Mouse (Mus musculus) brown adipose tissue, adult 24 weeks (tissue): Measurements from ENCODE around the gene Gm17455. TPM values are rescaled to one million over a fixed set of nuclear protein-coding genes. Genes with fewer than 3 reads are reported as not detected.

Experiments
- H3K27ac ChIP-seq: fragments of 200-500 bp; replicated peaks from 2 replicates; pipeline ENCODE4 v1.5.1; 2012; ENCODE audit warnings: low read depth, mild to moderate bottlenecking, low read length
- H3K4me1 ChIP-seq: fragments of 200-500 bp; 2 replicates; pipeline ENCODE4 v1.6.1; 2012; ENCODE audit warnings: low read length, mixed read lengths; ENCODE audit not compliant: control insufficient read depth, insufficient read depth, insufficient read length
- H3K4me3 ChIP-seq: fragments of 200-500 bp; 2 replicates; pipeline ENCODE4 v1.5.1; 2012; ENCODE audit warnings: low read depth, mild to moderate bottlenecking, low read length, moderate library complexity; ENCODE audit not compliant: insufficient read depth
- polyA plus RNA-seq: library from polyadenylated mRNA; stranded (reverse); fragments of >200 nt; gene quantifications from 2 replicates; pipeline ENCODE4 v1.2.4, GENCODE M21; 2012; ENCODE audit not compliant: missing spikeins, insufficient read depth, insufficient read length

Gene Gm17455
- polyA plus RNA-seq, 1 experiment = not detected

GRCm38 (mm10) chr10:60367145-60367544 lies 32.4 kb upstream of the Gm17455 start:
- H3K4me3 ChIP-seq = no peak overlapping the region
- H3K4me1 ChIP-seq = peaks cover 39% of the 10 kb centered on the region
- H3K27ac ChIP-seq = peak overlapping the region; percentile 66

- H3K4me3 ChIP-seq = no peak overlapping the region
- H3K4me1 ChIP-seq = peaks cover 42% of the 10 kb centered on the region
- peak overlapping the region; percentile 66 for H3K27ac ChIP-seq
These were observed 31.6 kb upstream of the Gm17455 start for GRCm38 (mm10) chr10:60367904-60368303.

DNA sequence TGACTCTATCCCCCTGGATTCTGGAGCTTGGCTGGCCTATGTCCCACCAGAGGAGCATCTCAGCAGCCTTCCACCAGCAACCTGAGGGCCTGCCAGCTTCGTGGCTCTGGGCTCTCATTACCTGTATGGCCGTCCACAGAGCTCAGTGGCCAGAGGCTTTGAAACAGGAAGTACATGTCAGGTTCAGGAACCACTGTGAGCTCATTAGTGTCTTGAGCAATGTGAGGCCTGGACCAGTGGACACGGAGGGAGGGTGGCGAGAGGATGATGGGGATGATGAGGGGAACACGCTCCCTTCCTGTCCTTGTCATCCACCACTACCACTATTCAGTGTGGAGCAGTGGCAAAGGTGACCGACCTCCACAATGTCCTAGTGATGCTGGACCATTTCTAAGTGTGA lies 30.1 kb upstream of the Gm17455 start:
- Histone ChIP-seq H3K27ac (0 out of 2 replicates have a peak overlapping the region, but pooled peaks have one; percentile 29), H3K4me1 (peaks cover 45% of the 10 kb centered on the region), H3K4me3 (no peak overlapping the region)

DNA sequence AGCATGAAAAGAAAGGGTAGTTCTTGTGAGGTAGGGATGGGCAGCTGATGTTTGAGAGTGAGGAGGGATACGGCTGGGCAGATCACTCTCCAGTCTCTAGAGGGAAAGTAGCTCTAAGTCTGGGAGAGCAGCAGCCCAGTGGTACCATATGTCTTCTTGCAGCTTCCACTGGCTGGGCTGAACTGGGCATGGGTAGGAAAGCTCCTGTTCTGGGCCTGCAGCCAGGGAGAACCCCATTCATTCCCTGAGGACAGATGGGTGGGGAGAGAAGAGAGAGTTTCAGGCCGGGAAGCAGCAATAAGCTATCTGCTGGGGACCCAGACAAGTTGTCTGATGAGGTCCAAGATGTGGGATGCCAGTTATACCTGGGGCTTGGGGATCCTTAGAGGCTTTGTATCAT lies 29.4 kb upstream of the Gm17455 start:
- H3K4me3 ChIP-seq = no peak overlapping the region
- H3K27ac ChIP-seq = 0 out of 2 replicates have a peak overlapping the region, but pooled peaks have one; percentile 29

GRCm38 (mm10) chr10:60370601-60371061 lies 28.9 kb upstream of the Gm17455 start:
- H3K4me3 ChIP-seq = no peak overlapping the region
- peak overlapping the region; percentile 72; the same call in 1 of the 2 replicates for H3K27ac ChIP-seq
- peaks cover 50% of the 10 kb centered on the region for H3K4me1 ChIP-seq

More for the DNA sequence above, 29.4 kb upstream of the Gm17455 start:
- H3K4me1 ChIP-seq = peaks cover 48% of the 10 kb centered on the region

GRCm38 (mm10) chr10:60371596-60372386 lies 27.7 kb upstream of the Gm17455 start:
- no peak overlapping the region for H3K4me3 ChIP-seq
- H3K27ac ChIP-seq = peak overlapping the region; percentile 72
- H3K4me1 ChIP-seq = peaks cover 50% of the 10 kb centered on the region

DNA sequence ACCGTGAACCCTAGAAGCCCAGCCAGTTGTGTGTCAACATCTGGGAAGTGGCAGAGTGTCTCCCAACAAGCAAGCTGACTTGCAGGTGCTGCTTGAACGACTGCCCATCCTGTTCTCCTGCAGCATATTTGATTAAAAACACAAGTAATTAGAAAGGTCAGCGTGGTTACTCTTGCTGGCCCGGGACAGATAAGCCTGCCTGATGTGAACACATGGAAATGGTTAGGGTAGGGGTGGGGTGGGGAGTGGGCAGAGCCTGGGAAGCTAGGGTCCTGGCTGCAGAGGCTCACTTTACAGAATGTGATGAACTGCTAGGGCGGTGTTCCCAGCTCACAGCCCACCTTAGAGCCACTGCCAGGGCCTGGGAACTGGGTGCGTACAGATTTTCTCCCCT lies 26.0 kb upstream of the Gm17455 start:
- Histone ChIP-seq H3K27ac (peak overlapping the region; percentile 54), H3K4me3 (no peak overlapping the region)

DNA sequence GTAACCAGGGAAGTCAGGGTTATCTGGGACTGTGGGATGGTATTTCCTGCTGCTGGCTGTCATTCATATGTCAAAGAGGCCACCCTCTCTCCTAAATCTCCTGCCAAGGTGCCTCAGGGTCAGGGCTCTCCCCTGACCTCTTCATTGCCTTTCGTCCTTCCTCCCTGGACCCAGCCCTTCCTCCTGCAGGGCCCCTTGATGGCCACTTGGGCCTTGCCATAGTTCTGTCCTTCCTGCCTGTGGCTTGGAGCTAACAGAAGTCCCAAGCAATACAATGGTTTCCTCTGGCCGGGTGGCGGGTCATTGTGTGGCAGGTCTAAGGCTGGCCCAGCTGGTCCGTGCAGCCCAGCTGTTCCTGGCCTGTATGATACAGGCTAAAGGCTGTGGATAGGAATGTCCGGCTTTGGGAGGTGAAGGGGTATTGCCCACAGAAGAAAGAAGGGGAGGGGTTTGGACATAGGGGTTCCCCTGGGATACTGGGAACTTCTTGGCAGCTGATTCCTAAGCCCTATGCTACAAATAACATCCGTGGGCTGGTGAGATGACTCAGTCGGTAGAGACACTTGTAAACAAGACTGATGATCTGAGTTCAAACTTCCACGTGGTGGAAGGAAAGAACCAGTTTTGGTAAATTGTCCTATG lies 25.5 kb upstream of the Gm17455 start:
- Histone ChIP-seq H3K4me1 (peaks cover 47% of the 10 kb centered on the region), H3K27ac (peak overlapping the region; percentile 54), H3K4me3 (no peak overlapping the region)

More for the DNA sequence above, 26.0 kb upstream of the Gm17455 start:
- H3K4me1 ChIP-seq = peaks cover 50% of the 10 kb centered on the region

DNA sequence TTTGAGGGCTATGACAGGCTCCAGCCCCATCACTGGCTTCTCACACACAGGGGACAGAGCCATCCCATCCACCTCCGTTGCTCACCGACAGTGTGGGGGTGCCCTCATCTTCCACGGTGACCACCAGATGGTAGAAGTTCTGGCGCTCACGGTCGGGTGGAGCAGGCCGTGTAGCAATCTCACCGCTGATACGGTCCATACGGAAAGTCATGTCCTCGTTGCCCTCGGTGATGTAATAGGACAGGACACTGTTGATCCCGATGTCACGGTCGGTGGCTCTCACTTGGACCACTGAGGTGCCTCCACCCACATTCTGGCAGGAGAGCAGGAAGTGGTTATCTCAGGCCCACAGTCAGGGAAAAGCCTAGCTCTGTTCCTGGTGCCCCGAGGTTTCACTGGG lies 22.8 kb upstream of the Gm17455 start:
- H3K4me3 ChIP-seq = no peak overlapping the region
- peaks cover 38% of the 10 kb centered on the region for H3K4me1 ChIP-seq
- H3K27ac ChIP-seq = no peak overlapping the region

DNA sequence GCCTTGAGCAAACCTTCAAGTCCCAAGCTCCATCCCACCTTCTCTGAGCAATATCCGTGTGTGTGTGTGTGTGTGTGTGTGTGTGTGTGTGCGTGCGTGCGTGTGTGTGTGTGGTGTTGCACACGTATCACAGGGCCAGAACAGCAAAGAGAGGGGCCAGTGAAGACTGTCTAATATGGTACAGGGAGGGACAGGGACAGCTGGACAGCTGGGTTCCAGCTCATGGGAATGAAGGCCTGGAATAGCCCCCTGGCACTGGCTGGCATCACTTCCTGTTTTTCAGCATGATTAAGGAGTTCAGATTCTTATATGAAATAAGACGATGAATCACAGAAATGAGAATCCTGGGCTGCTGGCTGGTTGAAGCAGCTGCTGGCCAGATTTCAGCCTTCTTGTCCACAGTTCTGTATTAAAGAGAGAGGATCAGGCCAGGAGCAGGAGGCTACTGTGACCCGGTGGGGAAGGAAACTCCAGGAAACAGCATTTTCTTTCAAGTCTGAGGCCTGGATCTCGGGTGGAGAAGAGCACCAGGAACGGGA lies 20.0 kb upstream of the Gm17455 start:
- Histone ChIP-seq H3K4me1 (peaks cover 25% of the 10 kb centered on the region), H3K27ac (0 out of 2 replicates have a peak overlapping the region, but pooled peaks have one; percentile 63), H3K4me3 (no peak overlapping the region)

- H3K27ac ChIP-seq = peak overlapping the region; percentile 63
- no peak overlapping the region for H3K4me3 ChIP-seq
- peaks cover 20% of the 10 kb centered on the region for H3K4me1 ChIP-seq
These were observed 19.3 kb upstream of the Gm17455 start for GRCm38 (mm10) chr10:60380229-60380628.

DNA sequence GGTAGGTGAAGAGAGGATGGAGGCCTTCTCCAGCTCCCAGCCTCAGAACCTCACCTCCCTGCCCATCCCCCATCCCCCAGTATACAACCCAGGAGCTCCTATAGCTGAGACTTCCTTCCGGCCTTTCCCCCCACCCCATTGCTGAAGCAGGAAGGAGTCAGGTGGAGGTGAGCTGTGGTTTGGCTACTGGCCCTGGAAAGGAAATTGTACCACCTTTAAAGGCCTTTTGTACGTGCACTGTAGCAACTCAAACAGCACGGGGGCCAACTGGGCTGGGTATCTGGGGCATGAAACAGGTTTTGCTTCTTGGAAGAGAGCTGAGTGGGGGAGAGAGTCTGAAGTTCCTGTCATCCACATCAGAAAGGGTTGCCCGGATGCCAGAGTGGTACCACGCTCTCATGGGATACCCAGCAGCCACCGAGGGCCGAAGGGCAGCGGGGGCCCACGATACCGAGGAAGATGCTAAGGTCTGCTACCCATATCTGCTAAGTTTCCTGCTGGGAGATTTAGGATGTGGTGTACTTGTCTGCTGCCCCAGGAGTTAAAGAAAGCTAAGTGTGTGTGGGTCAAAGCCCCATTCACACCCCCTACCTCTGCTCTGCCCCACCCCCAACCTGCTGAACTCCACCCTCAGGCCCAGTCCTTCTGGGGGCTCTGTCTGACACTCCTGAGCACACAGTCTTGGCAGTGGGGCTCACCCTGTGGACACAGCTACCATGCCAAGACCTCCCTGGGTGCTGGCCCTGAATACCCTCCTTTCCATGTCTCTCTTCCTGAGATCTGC lies 18.2 kb upstream of the Gm17455 start:
- Histone ChIP-seq H3K27ac (no peak overlapping the region), H3K4me1 (peaks cover 17% of the 10 kb centered on the region), H3K4me3 (no peak overlapping the region)

- Histone ChIP-seq H3K27ac (no peak overlapping the region), H3K4me3 (no peak overlapping the region), H3K4me1 (peaks cover 8% of the 10 kb centered on the region)
These were observed 11.2 kb upstream of the Gm17455 start for GRCm38 (mm10) chr10:60388332-60388731.

GRCm38 (mm10) chr10:60389447-60389865 lies 10.1 kb upstream of the Gm17455 start:
- peaks cover 8% of the 10 kb centered on the region for H3K4me1 ChIP-seq
- no peak overlapping the region for H3K27ac ChIP-seq
- H3K4me3 ChIP-seq = no peak overlapping the region
